Mouse (Mus musculus) embryonic fibroblast, embryonic 13.5 days (primary cell): ENCODE data around the gene Ric3.

Source experiments
- CTCF ChIP-seq: IDR thresholded peaks from 2 replicates; pipeline ENCODE4 v1.5.1; 2011; ENCODE audit warnings: mild to moderate bottlenecking, control low read depth, low read length, moderate library complexity, borderline replicate concordance; ENCODE audit not compliant: insufficient read depth
- POLR2A ChIP-seq: IDR thresholded peaks from 2 replicates; pipeline ENCODE4 v1.6.1; 2011; ENCODE audit warnings: low read depth, mild to moderate bottlenecking, control low read depth, low read length, moderate library complexity

- TF ChIP-seq POLR2A (no peak), CTCF (no peak)
These were observed 14.1 kb upstream of the Ric3 start for GRCm38 (mm10) chr7:109097203-109097602.
